Mouse (Mus musculus): ENCODE measurements around the gene Txnrd2.

- no peak for TF ChIP-seq POLR2A (IDR thresholded peaks at IDR 0.05; ENCODE audit: insufficient read depth, low read depth, low read length)
- TF ChIP-seq CTCF (IDR thresholded peaks at IDR 0.05; ENCODE audit: insufficient read depth, low read depth, low read length), result no peak
Observed at GRCm38 (mm10) chr16:18383045-18383726, 43.0 kb upstream of the Txnrd2 start.

Data from olfactory bulb, adult 2 months (tissue).